Mouse (Mus musculus) myocyte (in vitro differentiated cells): ENCODE data around the gene Tmem117. TPM values are rescaled to one million over a fixed set of nuclear protein-coding genes. Genes with fewer than 3 reads are reported as not detected.
A peak's percentile ranks its signal among the peaks of the same experiment; 100 is the strongest.

Source experiments
- H3K27me3 ChIP-seq: one replicate; pipeline ENCODE4 v1.6.1; 2011; ENCODE audit not compliant: control insufficient read depth, insufficient read depth, insufficient read length
- H3K36me3 ChIP-seq: one replicate; pipeline ENCODE4 v1.6.1; 2011; ENCODE audit not compliant: control insufficient read depth, insufficient read depth
- H3K4me2 ChIP-seq: one replicate; pipeline ENCODE4 v1.6.1; 2011; ENCODE audit warnings: low read depth, control low read depth
- H3K4me3 ChIP-seq: one replicate; pipeline ENCODE4 v1.5.1; 2011; ENCODE audit warnings: mild to moderate bottlenecking, control low read depth, moderate library complexity
- H3K79me2 ChIP-seq: one replicate; pipeline ENCODE4 v1.6.1; 2011; ENCODE audit not compliant: control insufficient read depth, insufficient read depth
- H3ac ChIP-seq: one replicate; pipeline ENCODE4 v1.6.1; 2011; ENCODE audit not compliant: control insufficient read depth, insufficient read length
- CEBPB ChIP-seq: IDR thresholded peaks from 2 replicates; pipeline ENCODE4 v1.6.1; 2011; ENCODE audit warnings: mild to moderate bottlenecking, moderate library complexity; ENCODE audit not compliant: poor library complexity, insufficient read depth, severe bottlenecking
- REST ChIP-seq: IDR thresholded peaks from one replicate; pipeline ENCODE4 v1.6.1; 2011; ENCODE audit warnings: mild to moderate bottlenecking, control low read depth, moderate library complexity; ENCODE audit not compliant: insufficient read depth, insufficient read length
- USF1 ChIP-seq: IDR thresholded peaks from one replicate; pipeline ENCODE4 v1.6.1; 2011; ENCODE audit warnings: low read depth, mild to moderate bottlenecking, control low read depth, moderate library complexity
- polyA plus RNA-seq: library from polyadenylated mRNA; unstranded; fragments of >200 nt; fragmentation: generic; extraction: Trizol; gene quantifications from one replicate; pipeline ENCODE4 v1.2.1, GENCODE M21; 2012; ENCODE audit warnings: missing spikeins

Gene Tmem117
- polyA plus RNA-seq, 1 experiment: 0.37 TPM

DNA sequence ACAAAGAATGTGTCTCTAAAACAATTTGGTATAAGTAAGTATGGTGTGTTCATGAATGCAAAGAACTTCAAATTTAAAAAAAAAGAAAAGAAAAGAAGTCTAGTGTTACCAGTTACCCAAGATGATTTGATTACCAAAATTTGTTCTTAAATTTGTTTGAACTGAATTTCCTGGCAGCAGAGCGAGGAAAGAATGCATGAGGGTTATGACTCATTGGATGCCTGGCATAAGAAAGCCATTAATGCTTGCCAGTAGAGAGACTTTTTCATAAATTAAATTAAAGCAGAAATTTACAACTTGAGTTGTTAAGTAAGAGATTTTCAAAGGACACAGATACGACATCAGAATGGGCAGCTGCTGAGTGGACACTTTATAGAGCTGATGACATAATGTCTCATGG is 515.1 kb downstream of the Tmem117 start:
- H3K79me2 ChIP-seq: no peaks in the 10 kb centered on the region
- peak; percentile 46; the same call in 1 of the 2 replicates for TF ChIP-seq CEBPB
- TF ChIP-seq USF1: no peak
- H3K36me3 ChIP-seq: no peaks in the 10 kb centered on the region
- no peaks in the 10 kb centered on the region for H3K27me3 ChIP-seq
- no peak overlapping the region for H3ac ChIP-seq
- no peak overlapping the region for H3K4me3 ChIP-seq
- H3K4me2 ChIP-seq: peak overlapping the region; percentile 12

DNA sequence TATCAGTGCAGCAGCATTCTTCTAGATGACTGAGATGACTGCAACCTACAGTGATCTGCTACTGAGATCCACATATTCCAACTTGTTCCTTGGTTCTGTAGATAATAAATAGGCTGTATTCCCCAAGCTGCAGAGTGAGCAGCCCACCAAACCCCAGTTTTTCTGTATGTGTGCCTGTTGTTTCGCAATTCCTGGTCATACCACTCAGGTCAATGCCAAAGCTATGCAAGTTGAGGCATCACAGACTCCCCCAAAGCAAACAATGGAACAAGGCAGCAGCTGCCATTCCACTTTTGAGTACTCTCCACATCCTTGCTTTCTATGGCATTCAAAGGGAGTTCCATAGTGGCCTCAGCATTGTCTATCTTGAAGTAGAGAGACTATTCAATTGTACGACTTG is 516.1 kb downstream of the Tmem117 start:
- Histone ChIP-seq H3K4me2 (no peak overlapping the region), H3ac (no peak overlapping the region), H3K36me3 (no peaks in the 10 kb centered on the region), H3K4me3 (no peak overlapping the region), H3K27me3 (no peaks in the 10 kb centered on the region), H3K79me2 (no peaks in the 10 kb centered on the region)
- peak; percentile 88 for TF ChIP-seq CEBPB
- TF ChIP-seq REST: no peak
- no peak for TF ChIP-seq USF1

Other genes with a start within 250 kb of the Tmem117 start
- not detected for gene Adamts20, start 163.8 kb upstream of the Tmem117 start, polyA plus RNA-seq
- 4.0 TPM for gene Pus7l, start 85.7 kb upstream of the Tmem117 start, polyA plus RNA-seq
- gene Irak4, start 85.6 kb upstream of the Tmem117 start, polyA plus RNA-seq: 7.0 TPM
- 28.6 TPM for gene Twf1, start 39.3 kb upstream of the Tmem117 start, polyA plus RNA-seq